ENCODE assay signal across 8 mouse cellular contexts in genomic region chrX:73716709-73717545, GRCm38 (mm10). TPM values are rescaled to one million over a fixed set of nuclear protein-coding genes. Genes with fewer than 3 reads are reported as not detected.
DNase-seq lines count a peak whose midpoint lies in the region; ATAC-seq lines count a peak whose summit lies in the region.

No protein-coding gene starts in this region.

- DNase-seq in layer of hippocampus, adult 11-12 months (ENCODE audit: low spot score) = peak; percentile 18
- DNase-seq in layer of hippocampus, adult 9-11 months = no peak
- DNase-seq in adrenal gland, postnatal 14 days = peak; percentile 36
- peak; percentile 48 for DNase-seq in hindbrain, embryonic 11.5 days (ENCODE audit: low spot score)
- peak; percentile 37 for DNase-seq in liver, embryonic 13.5 days
- DNase-seq in layer of hippocampus, adult 9-10 months (ENCODE audit: low spot score) = no peak

- WGBS in hindbrain, embryonic 11.5 days = 30% methylated on average over 29 of the region's 30 CpGs
- 24% methylated on average over 30 of the region's 30 CpGs for WGBS in liver, embryonic 13.5 days (ENCODE audit: insufficient replicate concordance)
- WGBS in neural tube, embryonic 15.5 days = 32% methylated on average over 30 of the region's 30 CpGs

- H3K27ac ChIP-seq in hindbrain, embryonic 11.5 days (ENCODE audit: low read depth, low read length) = peak overlapping the region; percentile 51
- peak overlapping the region; percentile 90 for H3K27ac ChIP-seq in liver, embryonic 13.5 days
- H3K27ac ChIP-seq in neural tube, embryonic 15.5 days (replicated peaks) = peak overlapping the region; percentile 82

- peak overlapping the region; percentile 45; the same call in 1 of the 2 replicates for H3K9ac ChIP-seq in hindbrain, embryonic 11.5 days (ENCODE audit: low read depth, low read length)
- peak overlapping the region; percentile 84 for H3K9ac ChIP-seq in liver, embryonic 13.5 days
- H3K9ac ChIP-seq in neural tube, embryonic 15.5 days (replicated peaks) = peak overlapping the region; percentile 55

- peak overlapping the region; percentile 54 for H3K4me2 ChIP-seq in hindbrain, embryonic 11.5 days (replicated peaks; ENCODE audit: low read depth, low read length)
- H3K4me2 ChIP-seq in liver, embryonic 13.5 days = peak overlapping the region; percentile 83
- H3K4me2 ChIP-seq in neural tube, embryonic 15.5 days = peak overlapping the region; percentile 68

- peak; percentile 28 for ATAC-seq in erythroblast, adult 5-6 weeks (replicated peaks; ENCODE audit: low FRiP score, poor library complexity, severe bottlenecking)
- peak; percentile 58 for ATAC-seq in hindbrain, embryonic 11.5 days (ENCODE audit: low FRiP score)
- peak; percentile 23 for ATAC-seq in liver, embryonic 13.5 days (ENCODE audit: low read depth)
- ATAC-seq in neural tube, embryonic 15.5 days (ENCODE audit: low FRiP score) = peak; percentile 71

- no peaks in the 10 kb centered on the region for H3K4me1 ChIP-seq in hindbrain, embryonic 11.5 days (replicated peaks; ENCODE audit: control insufficient read depth, insufficient read depth, low read length)
- H3K4me1 ChIP-seq in liver, embryonic 13.5 days (replicated peaks) = peaks cover 43% of the 10 kb centered on the region
- peaks cover 36% of the 10 kb centered on the region for H3K4me1 ChIP-seq in neural tube, embryonic 15.5 days

- H3K4me3 ChIP-seq in hindbrain, embryonic 11.5 days (ENCODE audit: low read depth, low read length) = peak overlapping the region; percentile 41
- H3K4me3 ChIP-seq in liver, embryonic 13.5 days (replicated peaks) = peak overlapping the region; percentile 70
- H3K4me3 ChIP-seq in neural tube, embryonic 15.5 days (replicated peaks) = peak overlapping the region; percentile 50

- H3K27me3 ChIP-seq in hindbrain, embryonic 11.5 days (ENCODE audit: control insufficient read depth, insufficient read depth, low read length) = no peaks in the 10 kb centered on the region
- no peaks in the 10 kb centered on the region for H3K27me3 ChIP-seq in liver, embryonic 13.5 days
- H3K27me3 ChIP-seq in neural tube, embryonic 15.5 days (replicated peaks) = no peaks in the 10 kb centered on the region

- H3K9me3 ChIP-seq in hindbrain, embryonic 11.5 days (ENCODE audit: control insufficient read depth, low read length) = no peaks in the 10 kb centered on the region
- H3K9me3 ChIP-seq in liver, embryonic 13.5 days (replicated peaks) = no peaks in the 10 kb centered on the region
- H3K9me3 ChIP-seq in neural tube, embryonic 15.5 days (replicated peaks) = no peaks in the 10 kb centered on the region

- no peaks in the 10 kb centered on the region for H3K36me3 ChIP-seq in hindbrain, embryonic 11.5 days (ENCODE audit: control insufficient read depth, insufficient read depth, low read length)
- peaks cover 14% of the 10 kb centered on the region for H3K36me3 ChIP-seq in liver, embryonic 13.5 days
- H3K36me3 ChIP-seq in neural tube, embryonic 15.5 days = 0 out of 2 replicates have a peak, but pooled peaks cover 3% of the 10 kb centered on the region

RNA-seq across cellular contexts. Expression of gene Abcd1, which starts 0.5 kb away (rescaled TPM):
- 28.3 and 30.6 TPM in 2 replicates for total RNA-seq in adrenal gland, postnatal 14 days (2021)
- total RNA-seq in erythroblast, adult 5-6 weeks (2015; ENCODE audit: low replicate concordance) = 8.1 and 12.1 TPM in 2 replicates
- total RNA-seq in erythroblast, adult 5-6 weeks (2017; ENCODE audit: low replicate concordance) = 1.3 and 4.0 TPM in 2 replicates
- polyA plus RNA-seq in hindbrain, embryonic 11.5 days (2014; fragmentation: Nextera tagmentation; extraction: Ambion mirVana) = 7.6 and 8.7 TPM in 2 replicates
- polyA plus RNA-seq in liver, embryonic 13.5 days (2015; fragmentation: Nextera tagmentation; extraction: Ambion mirVana) = 7.2 and 7.5 TPM in 2 replicates
- polyA plus RNA-seq in neural tube, embryonic 15.5 days (2015; fragmentation: Nextera tagmentation; extraction: Ambion mirVana) = 13.6 and 15.5 TPM in 2 replicates

RNA-seq across cellular contexts. Expression of gene Bcap31, which starts 1.0 kb away (rescaled TPM):
- total RNA-seq in adrenal gland, postnatal 14 days (2021) = 208 and 230 TPM in 2 replicates
- 60.6 and 85.3 TPM in 2 replicates for total RNA-seq in erythroblast, adult 5-6 weeks (2015; ENCODE audit: low replicate concordance)
- 51.2 and 52.8 TPM in 2 replicates for total RNA-seq in erythroblast, adult 5-6 weeks (2017; ENCODE audit: low replicate concordance)
- polyA plus RNA-seq in hindbrain, embryonic 11.5 days (2014; fragmentation: Nextera tagmentation; extraction: Ambion mirVana) = 146 and 155 TPM in 2 replicates
- polyA plus RNA-seq in liver, embryonic 13.5 days (2015; fragmentation: Nextera tagmentation; extraction: Ambion mirVana) = 171 and 180 TPM in 2 replicates
- 146 and 166 TPM in 2 replicates for polyA plus RNA-seq in neural tube, embryonic 15.5 days (2015; fragmentation: Nextera tagmentation; extraction: Ambion mirVana)

RNA-seq across cellular contexts. Expression of gene Plxnb3, which starts 40.0 kb away (rescaled TPM):
- 0.96 and 1.3 TPM in 2 replicates for total RNA-seq in adrenal gland, postnatal 14 days (2021)
- not detected in 2 replicates for total RNA-seq in erythroblast, adult 5-6 weeks (2015; ENCODE audit: low replicate concordance)
- total RNA-seq in erythroblast, adult 5-6 weeks (2017; ENCODE audit: low replicate concordance) = 0.77 and 0.84 TPM in 2 replicates
- 0.28 TPM in 1 of 2 replicates, not detected in the other for polyA plus RNA-seq in hindbrain, embryonic 11.5 days (2014; fragmentation: Nextera tagmentation; extraction: Ambion mirVana)
- 0.12 and 0.16 TPM in 2 replicates for polyA plus RNA-seq in liver, embryonic 13.5 days (2015; fragmentation: Nextera tagmentation; extraction: Ambion mirVana)
- 0.70 and 0.92 TPM in 2 replicates for polyA plus RNA-seq in neural tube, embryonic 15.5 days (2015; fragmentation: Nextera tagmentation; extraction: Ambion mirVana)

RNA-seq across cellular contexts. Expression of gene Slc6a8, which starts 44.0 kb away (rescaled TPM):
- 38.8 and 42.2 TPM in 2 replicates for total RNA-seq in adrenal gland, postnatal 14 days (2021)
- not detected in 2 replicates for total RNA-seq in erythroblast, adult 5-6 weeks (2015; ENCODE audit: low replicate concordance)
- total RNA-seq in erythroblast, adult 5-6 weeks (2017; ENCODE audit: low replicate concordance) = 1.4 TPM in 1 of 2 replicates, not detected in the other
- 6.0 and 7.8 TPM in 2 replicates for polyA plus RNA-seq in hindbrain, embryonic 11.5 days (2014; fragmentation: Nextera tagmentation; extraction: Ambion mirVana)
- 0.38 and 0.41 TPM in 2 replicates for polyA plus RNA-seq in liver, embryonic 13.5 days (2015; fragmentation: Nextera tagmentation; extraction: Ambion mirVana)
- 8.2 TPM in 2 replicates for polyA plus RNA-seq in neural tube, embryonic 15.5 days (2015; fragmentation: Nextera tagmentation; extraction: Ambion mirVana)

RNA-seq across cellular contexts. Expression of gene Pnck, which starts 57.0 kb away (rescaled TPM):
- total RNA-seq in adrenal gland, postnatal 14 days (2021) = 6.1 and 8.4 TPM in 2 replicates
- not detected in 2 replicates for total RNA-seq in erythroblast, adult 5-6 weeks (2015; ENCODE audit: low replicate concordance)
- total RNA-seq in erythroblast, adult 5-6 weeks (2017; ENCODE audit: low replicate concordance) = not detected in 2 replicates
- polyA plus RNA-seq in hindbrain, embryonic 11.5 days (2014; fragmentation: Nextera tagmentation; extraction: Ambion mirVana) = 14.0 and 15.5 TPM in 2 replicates
- 1.1 and 1.2 TPM in 2 replicates for polyA plus RNA-seq in liver, embryonic 13.5 days (2015; fragmentation: Nextera tagmentation; extraction: Ambion mirVana)
- 156 and 187 TPM in 2 replicates for polyA plus RNA-seq in neural tube, embryonic 15.5 days (2015; fragmentation: Nextera tagmentation; extraction: Ambion mirVana)

Comparison
In these comparisons a context has a peak if more than half of its experiments do, and no peak if none do; other contexts are left out.
1. DNase-seq: peak in layer of hippocampus, adult 11-12 months (single experiment), adrenal gland, postnatal 14 days (single experiment), hindbrain, embryonic 11.5 days (single experiment) and liver, embryonic 13.5 days (single experiment); none in layer of hippocampus, adult 9-11 months (single experiment) and layer of hippocampus, adult 9-10 months (single experiment).
2. Peak in every context shown above with its lines, with median percentiles within 50 percentile points of each other: ATAC-seq, H3K27ac ChIP-seq, H3K4me2 ChIP-seq, H3K4me3 ChIP-seq and H3K9ac ChIP-seq.